Mouse (Mus musculus) kidney, adult 2 months (tissue): Measurements from ENCODE around the gene Kras.

Experiments used
- CTCF ChIP-seq: fragments of 200-500 bp; conservative IDR thresholded peaks from 2 replicates; pipeline ENCODE4 v1.5.1; 2011; ENCODE audit warnings: low read depth, mild to moderate bottlenecking, control low read depth, low read length, moderate library complexity, mixed read lengths; ENCODE audit not compliant: insufficient read depth, insufficient read length
- POLR2A ChIP-seq: fragments of 200-500 bp; IDR thresholded peaks from one replicate; pipeline ENCODE4 v1.6.1; 2011; ENCODE audit warnings: low read depth, low read length, control low read depth

GRCm38 (mm10) chr6:145197949-145198686 lies 51.9 kb downstream of the Kras start:
- TF ChIP-seq POLR2A (no peak), CTCF (no peak)
